Mouse (Mus musculus) midbrain, postnatal 0 days (tissue): ENCODE data around the gene Etnk1. TPM values are rescaled to one million over a fixed set of nuclear protein-coding genes. Genes with fewer than 3 reads are reported as not detected.

Experiments used
- ATAC-seq: fragments of 200-750 bp; cut with Nextera tagmentation; 2 replicates; pipeline ENCODE4 v1.8.0; 2017; ENCODE audit warnings: moderate number of reproducible peaks, mild to moderate bottlenecking, moderate TSS enrichment, moderate library complexity; ENCODE audit not compliant: low FRiP score
- DNase-seq: peaks from one replicate; pipeline ENCODE4 v3.0.0-alpha.2; 2015; ENCODE audit warnings: low spot score
- H3K27ac ChIP-seq: fragments of 300-500 bp; sonication (generic); 2 replicates; pipeline ENCODE4 v1.5.1; 2014; ENCODE audit warnings: low read depth, mild to moderate bottlenecking, low read length, mixed read lengths
- H3K27me3 ChIP-seq: fragments of 300-500 bp; sonication (generic); 2 replicates; pipeline ENCODE4 v1.6.1; 2014; ENCODE audit warnings: low read length, control low read depth, mixed read lengths; ENCODE audit not compliant: insufficient read depth
- H3K36me3 ChIP-seq: fragments of 300-500 bp; sonication (generic); 2 replicates; pipeline ENCODE4 v1.6.1; 2014; ENCODE audit warnings: low read length, control low read depth, mixed read lengths; ENCODE audit not compliant: insufficient read depth
- H3K4me1 ChIP-seq: fragments of 300-500 bp; sonication (generic); 2 replicates; pipeline ENCODE4 v1.6.1; 2014; ENCODE audit warnings: mild to moderate bottlenecking, control low read depth, antibody characterized with exemption, low read length, mixed read lengths; ENCODE audit not compliant: insufficient read depth
- H3K4me2 ChIP-seq: fragments of 300-500 bp; sonication (generic); 2 replicates; pipeline ENCODE4 v1.6.1; 2014; ENCODE audit warnings: low read depth, mild to moderate bottlenecking, low read length, mixed read lengths; ENCODE audit not compliant: poor library complexity, severe bottlenecking
- H3K4me3 ChIP-seq: fragments of 300-500 bp; sonication (generic); 2 replicates; pipeline ENCODE4 v1.5.1; 2014; ENCODE audit warnings: low read depth, mild to moderate bottlenecking, low read length, moderate library complexity
- H3K9ac ChIP-seq: fragments of 300-500 bp; sonication (generic); replicated peaks from 2 replicates; pipeline ENCODE4 v1.6.1; 2014; ENCODE audit warnings: mild to moderate bottlenecking, low read length, moderate library complexity, mixed read lengths; ENCODE audit not compliant: poor library complexity, severe bottlenecking
- H3K9me3 ChIP-seq: fragments of 300-500 bp; sonication (generic); 2 replicates; pipeline ENCODE4 v1.6.1; 2016; ENCODE audit warnings: low read length, control low read depth
- CTCF ChIP-seq: IDR thresholded peaks from 2 replicates; pipeline ENCODE4 v1.5.1; 2016; ENCODE audit warnings: antibody characterized with exemption, mild to moderate bottlenecking
- WGBS: fragments of 180-500 bp; shearing (Covaris S2); extraction: QIAGEN DNeasy Blood & Tissue Kit; methylation state at CpG from one replicate; pipeline ENCODE4 v1.1.7; 2014; 5-methylcytosine and 5-hydroxymethylcytosine counted together
- polyA plus RNA-seq: library from polyadenylated mRNA; unstranded; fragments of >200 nt; fragmentation: Nextera tagmentation; extraction: Ambion mirVana; gene quantifications from 2 replicates; pipeline ENCODE4 v1.2.1, GENCODE M21; 2015
- total RNA-seq: library from RNA; depleted of rRNA; stranded (reverse); fragments of >200 nt; gene quantifications from 2 replicates; pipeline ENCODE4 v1.2.3, GENCODE M21; 2014

Etnk1 gene
- total and polyA plus RNA-seq, 2 experiments from 2014 or later, result 40.3 to 130 TPM

DNA sequence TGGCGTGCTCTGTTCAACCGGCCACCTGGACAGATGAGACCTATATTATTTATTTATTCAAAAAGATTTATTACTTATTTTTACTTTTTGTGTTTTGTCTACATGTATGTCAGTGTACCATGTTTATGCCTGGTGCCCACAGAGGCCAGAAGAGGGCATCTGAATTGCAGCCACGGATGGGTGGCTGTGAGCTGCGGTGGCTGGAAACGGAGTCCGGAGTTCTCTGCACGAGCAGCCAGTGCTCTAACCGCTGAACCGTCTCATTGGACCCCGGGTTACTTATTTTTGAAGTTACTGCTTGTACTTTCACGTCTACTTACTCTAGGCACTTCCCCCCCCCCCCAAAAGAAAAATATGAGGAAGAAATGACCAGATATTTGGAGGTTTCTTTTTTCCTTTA is 65.7 kb downstream of the Etnk1 start:
- WGBS, result 86% methylated on average over 11 of the region's 11 CpGs
- no peak overlapping the region for H3K27ac ChIP-seq
- DNase-seq, result no peak
- no peaks in the 10 kb centered on the region for H3K4me1 ChIP-seq
- H3K4me3 ChIP-seq, result no peak overlapping the region
- H3K36me3 ChIP-seq, result no peaks in the 10 kb centered on the region
- no peak for ATAC-seq
- H3K9ac ChIP-seq, result no peak overlapping the region
- no peak overlapping the region for H3K4me2 ChIP-seq
- no peak for TF ChIP-seq CTCF
- H3K27me3 ChIP-seq, result no peaks in the 10 kb centered on the region
- H3K9me3 ChIP-seq, result no peaks in the 10 kb centered on the region

- WGBS, result 82% methylated on average over 8 of the region's 8 CpGs
- no peak for DNase-seq
- no peaks in the 10 kb centered on the region for H3K27me3 ChIP-seq
- H3K4me1 ChIP-seq, result no peaks in the 10 kb centered on the region
- H3K4me3 ChIP-seq, result no peak overlapping the region
- TF ChIP-seq CTCF, result no peak
- H3K27ac ChIP-seq, result no peak overlapping the region
- H3K9ac ChIP-seq, result no peak overlapping the region
- no peaks in the 10 kb centered on the region for H3K9me3 ChIP-seq
- H3K4me2 ChIP-seq, result no peak overlapping the region
- ATAC-seq, result no peak
- no peaks in the 10 kb centered on the region for H3K36me3 ChIP-seq
These were observed 67.8 kb downstream of the Etnk1 start for GRCm38 (mm10) chr6:143234868-143235267.

DNA sequence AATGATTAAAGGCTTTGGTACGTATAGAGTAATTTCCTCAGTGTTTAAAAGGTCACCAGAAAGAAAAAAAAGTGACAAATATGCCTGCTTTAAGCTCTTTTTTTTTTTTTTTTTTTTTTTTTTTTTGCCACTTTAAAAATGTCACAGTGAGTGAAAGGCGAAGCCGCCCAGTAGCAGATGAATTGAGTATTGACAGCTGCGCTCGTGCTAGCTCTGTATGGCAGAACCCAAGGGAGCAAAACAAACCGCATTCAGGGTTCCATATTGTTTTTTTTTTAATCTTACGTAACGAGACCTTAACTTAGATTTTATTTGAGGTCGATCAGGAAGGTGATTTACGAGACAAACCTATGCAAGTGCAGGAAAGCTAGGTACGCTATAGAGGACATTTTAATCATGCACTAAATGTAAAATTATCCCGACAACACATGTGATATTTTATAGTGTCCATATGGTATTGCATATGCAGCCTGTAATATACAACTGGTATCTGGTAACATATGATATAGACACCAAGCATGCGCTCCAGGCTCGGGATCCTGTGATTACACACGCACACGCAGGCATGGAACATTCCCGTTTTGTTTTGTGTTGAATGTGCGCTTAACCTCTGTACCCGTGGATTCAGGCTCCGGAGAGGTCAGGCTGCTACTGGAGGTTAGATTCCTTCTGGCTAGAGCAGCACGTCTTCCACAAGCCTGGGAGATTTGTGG is 72.5 kb downstream of the Etnk1 start:
- no peak for TF ChIP-seq CTCF
- Histone ChIP-seq H3K4me1 (no peaks in the 10 kb centered on the region), H3K27ac (no peak overlapping the region), H3K27me3 (no peaks in the 10 kb centered on the region), H3K9me3 (no peaks in the 10 kb centered on the region), H3K4me3 (no peak overlapping the region), H3K4me2 (no peak overlapping the region), H3K36me3 (no peaks in the 10 kb centered on the region), H3K9ac (no peak overlapping the region)
- 82% methylated on average over 21 of the region's 21 CpGs for WGBS
- DNase-seq (no peak), ATAC-seq (no peak)

- WGBS, result 84% methylated on average over 5 of the region's 5 CpGs
- no peak for ATAC-seq
These were observed 76.2 kb downstream of the Etnk1 start for GRCm38 (mm10) chr6:143243191-143243590.

DNA sequence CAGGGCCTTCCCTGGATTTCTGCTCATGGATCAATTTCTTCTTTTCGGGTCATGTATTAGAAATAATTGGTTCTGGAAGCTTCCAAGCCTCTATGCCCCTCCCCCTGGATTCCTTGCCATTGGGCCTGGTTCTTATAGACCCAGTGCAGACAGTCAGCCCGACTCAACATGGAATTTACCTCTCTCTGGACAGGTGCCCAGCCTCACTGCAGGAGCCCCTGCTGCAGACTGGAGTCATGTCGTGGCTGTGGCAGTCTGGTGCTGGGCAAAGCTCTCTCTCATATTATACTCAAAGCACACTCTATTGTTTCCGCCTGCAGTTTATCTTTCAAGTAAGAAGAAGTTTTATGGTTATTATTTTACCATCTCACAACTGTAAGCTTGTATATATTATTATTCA is 90.9 kb downstream of the Etnk1 start:
- H3K9me3 ChIP-seq, result no peaks in the 10 kb centered on the region
- no peak overlapping the region for H3K4me2 ChIP-seq
- no peaks in the 10 kb centered on the region for H3K36me3 ChIP-seq
- no peak for DNase-seq
- H3K9ac ChIP-seq, result no peak overlapping the region
- H3K27ac ChIP-seq, result no peak overlapping the region
- no peak for TF ChIP-seq CTCF
- no peak for ATAC-seq
- H3K4me3 ChIP-seq, result no peak overlapping the region
- H3K27me3 ChIP-seq, result no peaks in the 10 kb centered on the region
- WGBS, result 68% methylated on average over 4 of the region's 4 CpGs
- H3K4me1 ChIP-seq, result 0 out of 2 replicates have a peak, but pooled peaks cover 3% of the 10 kb centered on the region

More at GRCm38 (mm10) chr6:143243191-143243590, 76.2 kb downstream of the Etnk1 start:
- H3K27ac ChIP-seq, result no peak overlapping the region
- TF ChIP-seq CTCF, result no peak
- no peaks in the 10 kb centered on the region for H3K9me3 ChIP-seq
- no peak overlapping the region for H3K4me3 ChIP-seq
- no peak overlapping the region for H3K4me2 ChIP-seq
- H3K9ac ChIP-seq, result no peak overlapping the region
- no peaks in the 10 kb centered on the region for H3K27me3 ChIP-seq
- no peaks in the 10 kb centered on the region for H3K4me1 ChIP-seq
- DNase-seq, result no peak
- H3K36me3 ChIP-seq, result no peaks in the 10 kb centered on the region

DNA sequence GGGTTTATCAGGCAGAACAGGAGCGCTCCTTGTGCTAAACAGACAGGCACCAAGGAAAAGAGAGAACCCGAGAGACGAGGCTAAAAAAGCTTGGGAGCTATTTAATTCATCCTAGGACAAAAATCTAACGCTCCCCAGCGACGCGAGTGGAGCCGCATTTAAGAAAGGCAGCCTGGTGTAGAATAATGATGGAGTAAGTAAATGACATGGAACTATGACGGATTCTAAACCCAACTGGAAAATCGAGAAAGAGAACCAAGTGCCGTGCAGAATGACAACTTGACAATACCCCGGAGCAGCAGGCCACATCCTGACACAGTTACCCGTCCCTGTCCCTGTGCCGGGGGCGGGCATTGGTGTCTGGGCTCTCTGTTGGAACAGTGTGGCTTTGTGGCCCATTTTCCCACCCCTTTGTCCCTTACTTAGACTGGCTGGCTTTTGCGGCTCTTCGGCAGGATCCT is 92.2 kb downstream of the Etnk1 start:
- DNase-seq (peak; percentile 60), ATAC-seq (peak; percentile 69; the same call in 1 of the 2 replicates)
- Histone ChIP-seq H3K36me3 (no peaks in the 10 kb centered on the region), H3K4me1 (0 out of 2 replicates have a peak, but pooled peaks cover 3% of the 10 kb centered on the region), H3K27me3 (no peaks in the 10 kb centered on the region), H3K9me3 (no peaks in the 10 kb centered on the region), H3K27ac (0 out of 2 replicates have a peak overlapping the region, but pooled peaks have one; percentile 6), H3K4me3 (peak overlapping the region; percentile 13; the same call in 1 of the 2 replicates), H3K9ac (no peak overlapping the region), H3K4me2 (peak overlapping the region; percentile 41)
- 19% methylated on average over 17 of the region's 17 CpGs for WGBS
- TF ChIP-seq CTCF, result no peak
